Mouse (Mus musculus): ENCODE results near the gene Trmt2a. TPM values are rescaled to one million over a fixed set of nuclear protein-coding genes. Genes with fewer than 3 reads are reported as not detected.

The Trmt2a gene
- total and polyA plus RNA-seq, 3 experiments: 155 to 252 (median 196) TPM

DNA sequence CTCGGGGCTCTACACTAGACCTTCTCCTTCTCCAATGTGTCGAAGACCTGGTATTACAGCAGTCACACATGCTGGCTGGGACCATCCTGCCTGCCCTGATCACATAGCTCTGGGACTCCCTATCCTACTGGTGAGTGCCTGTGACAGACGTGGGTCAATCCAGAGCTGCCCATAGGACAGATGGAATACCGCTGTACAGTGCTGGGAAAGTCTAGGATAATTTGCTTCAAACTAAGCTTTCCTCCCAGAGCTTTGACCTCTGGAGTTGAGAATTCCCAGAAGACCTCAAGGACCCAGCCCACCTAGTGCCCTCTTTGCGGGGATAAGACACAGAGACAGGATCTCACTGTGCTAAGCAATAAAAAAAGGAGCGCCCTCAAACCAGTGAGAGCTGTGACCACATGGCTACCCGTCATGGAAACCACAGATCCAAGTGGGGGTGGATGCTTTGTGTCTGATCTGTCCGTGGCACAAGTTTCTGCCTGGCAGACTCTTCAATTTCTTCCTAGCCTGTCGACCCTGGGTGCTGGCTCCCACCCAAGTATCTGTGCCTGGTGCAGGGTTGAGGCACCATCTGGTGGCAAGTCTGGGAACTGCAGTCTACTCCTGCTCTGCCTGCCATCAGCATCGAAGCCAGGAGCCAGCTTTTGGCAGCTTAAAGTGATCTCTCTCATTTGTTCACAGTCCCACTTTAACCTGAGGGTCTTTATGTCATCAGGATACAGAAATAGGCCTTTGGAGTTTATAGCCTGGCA is 36.9 kb upstream of the Trmt2a start (continued):
- TF ChIP-seq CHD1 (IDR thresholded peaks at IDR 0.05; ENCODE audit: low read depth, low read length) (no peak), ZKSCAN1 (IDR thresholded peaks at IDR 0.05; ENCODE audit: borderline replicate concordance, low read depth, low read length) (no peak), MAZ (IDR thresholded peaks at IDR 0.05; ENCODE audit: low read depth, low read length) (peak; percentile 59; the same call in 1 of the 2 replicates), USF2 (conservative IDR thresholded peaks at IDR 0.05; ENCODE audit: low read depth, low read length) (no peak), IRF4 (IDR thresholded peaks at IDR 0.05; ENCODE audit: low read depth, low read length) (0 out of 2 replicates have a peak, but pooled peaks have one; percentile 44), UBTF (IDR thresholded peaks at IDR 0.05; ENCODE audit: low read depth, low read length) (no peak), KAT2A (IDR thresholded peaks at IDR 0.05; ENCODE audit: insufficient replicate concordance, low read length) (no peak), NELFE (IDR thresholded peaks at IDR 0.05; ENCODE audit: low read depth, low read length) (peak; percentile 71; the same call in 1 of the 2 replicates), EP300 (IDR thresholded peaks at IDR 0.05; ENCODE audit: low read length) (no peak), GABPA (IDR thresholded peaks at IDR 0.05; ENCODE audit: insufficient replicate concordance, low read depth, low read length) (no peak), TCF12 (IDR thresholded peaks at IDR 0.05; ENCODE audit: low read depth, low read length) (peak; percentile 61; the same call in 1 of the 2 replicates), POLR2A (IDR thresholded peaks at IDR 0.05; ENCODE audit: low read depth, low read length) (no peak)

DNA sequence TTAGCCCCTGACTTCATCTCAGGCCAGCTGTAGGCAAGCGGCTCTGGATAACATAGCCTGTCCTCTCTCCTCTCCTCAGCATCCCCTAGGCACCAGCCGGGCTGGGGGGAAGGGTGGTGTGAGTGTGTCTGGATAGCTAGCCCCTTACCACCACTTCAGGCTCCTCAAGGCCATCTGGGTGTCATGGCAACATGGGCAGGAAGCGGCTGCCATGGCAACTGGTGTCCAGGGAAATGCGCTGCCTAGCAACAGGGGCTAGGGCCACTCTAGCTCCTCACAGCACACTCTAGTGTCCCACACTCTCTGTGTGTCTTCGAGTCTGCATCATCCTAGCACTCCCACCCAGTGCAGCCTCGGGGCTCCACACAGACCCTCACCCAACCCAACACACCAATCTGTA is 34.8 kb upstream of the Trmt2a start:
- no peak for TF ChIP-seq MAX (IDR thresholded peaks at IDR 0.05; ENCODE audit: low read length)
- no peak for TF ChIP-seq TBP (conservative IDR thresholded peaks at IDR 0.05; ENCODE audit: low read depth, low read length)
- TF ChIP-seq CHD2 (IDR thresholded peaks at IDR 0.05; ENCODE audit: low read length): no peak
- TF ChIP-seq CHD1 (IDR thresholded peaks at IDR 0.05; ENCODE audit: low read depth, low read length): no peak
- no peak for TF ChIP-seq MXI1 (IDR thresholded peaks at IDR 0.05; ENCODE audit: low read depth, low read length)
- TF ChIP-seq ETS1 (conservative IDR thresholded peaks at IDR 0.05; ENCODE audit: low read depth, low read length): no peak
- no peak for TF ChIP-seq JUND (conservative IDR thresholded peaks at IDR 0.05; ENCODE audit: low read depth, low read length)
- no peak for TF ChIP-seq BHLHE40 (IDR thresholded peaks at IDR 0.05; ENCODE audit: low read depth, low read length)
- TF ChIP-seq CTCF (conservative IDR thresholded peaks at IDR 0.05 in 1 of 2, IDR thresholded peaks at IDR 0.05 in 1 of 2; ENCODE audit: low read depth in 2 of 2, low read length in 2 of 2): no peak
- no peak for TF ChIP-seq NRF1 (IDR thresholded peaks at IDR 0.05; ENCODE audit: low read depth, low read length)
- TF ChIP-seq NELFE (IDR thresholded peaks at IDR 0.05; ENCODE audit: low read depth, low read length): no peak
- TF ChIP-seq ZC3H11A (IDR thresholded peaks at IDR 0.05; ENCODE audit: low read depth, low read length): no peak
- no peak for TF ChIP-seq HCFC1 (IDR thresholded peaks at IDR 0.05; ENCODE audit: low read depth, low read length)
- Histone ChIP-seq H3K4me1 (ENCODE audit: control insufficient read depth in 1 of 2, insufficient read depth in 2 of 2) (peaks cover 19 to 44% of the 10 kb centered on the region in 2 experiments), H3K79me2 (replicated peaks; ENCODE audit: control insufficient read depth, extremely low read depth, insufficient read depth, poor library complexity, severe bottlenecking) (no peaks in the 10 kb centered on the region), H3K9me3 (replicated peaks; ENCODE audit: low read length) (no peaks in the 10 kb centered on the region), H3K9ac (ENCODE audit: insufficient read depth, low read depth) (no peak overlapping the region), H3K4me3 (replicated peaks in 1 of 3; ENCODE audit: low read depth in 2 of 3, low read length in 2 of 3, poor library complexity in 1 of 3) (no peak overlapping the region), H3K4me2 (ENCODE audit: insufficient read depth, low read depth, poor library complexity, severe bottlenecking) (no peak overlapping the region), H3K36me3 (replicated peaks in 1 of 2; ENCODE audit: control insufficient read depth in 1 of 2, insufficient read depth in 1 of 2, low read length in 1 of 2) (no peaks in the 10 kb centered on the region), H3K27me3 (replicated peaks) (peaks cover 15% of the 10 kb centered on the region), H3K27ac (ENCODE audit: insufficient read depth, low read depth) (no peak overlapping the region)
- no peak for DNase-seq (ENCODE audit: extremely low read depth)
- dilution Hi-C loops (cut with MboI; ENCODE audit: extremely low pct_ligation_motif_present, extremely low pct_unique_long_range_greater_than_20kb, low sequenced_read_pairs): no loop called here
- in situ Hi-C loops (cut with MboI; ENCODE audit: low pct_ligation_motif_present, low pct_unique_long_range_greater_than_20kb, low sequenced_read_pairs): loop anchor here (5.0 kb wide), 2 partner anchors 36 to 91 kb away; no protein-coding TSS in a partner anchor

All from CH12.LX (cell line).